Mouse (Mus musculus) cerebellum, postnatal 36 days (tissue): ENCODE results near the gene Sgca.
"Not testable (repeated sequence)": the region's sequence is repeated elsewhere in the genome, so short reads cannot be mapped to it uniquely, and the experiment has no call there.

Experiments
- DNase-seq, 2 experiments: peaks; one replicate each; pipeline ENCODE4 v3.0.0; 2021 to 2022; ENCODE audit warnings: mixed read lengths in 2 of 2

Gene Sgca

DNA sequence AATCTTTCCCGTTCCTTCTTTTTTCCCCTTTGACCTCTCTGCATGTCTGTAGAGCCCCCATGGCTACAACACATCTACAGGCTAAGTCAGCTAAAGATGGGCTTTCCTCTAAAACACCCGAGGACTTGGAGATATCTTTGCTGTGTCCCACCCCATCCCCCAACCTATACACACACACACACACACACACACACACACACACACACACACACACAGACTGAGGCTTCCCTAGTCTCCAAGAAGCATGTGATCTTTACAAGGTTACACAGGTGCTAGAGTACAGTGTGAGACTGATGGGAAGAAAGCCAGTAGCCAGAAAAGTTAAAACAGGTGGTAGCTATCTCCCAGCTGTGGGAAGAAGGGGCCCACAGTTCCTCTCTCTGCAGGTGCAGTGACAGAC is 10.3 kb upstream of the Sgca start:
- no peak for DNase-seq

GRCm38 (mm10) chr11:94985822-94986221 is 9.7 kb upstream of the Sgca start:
- no peak for DNase-seq

- DNase-seq: no peak
Measured at GRCm38 (mm10) chr11:94985140-94985539, 9.0 kb upstream of the Sgca start.

DNA sequence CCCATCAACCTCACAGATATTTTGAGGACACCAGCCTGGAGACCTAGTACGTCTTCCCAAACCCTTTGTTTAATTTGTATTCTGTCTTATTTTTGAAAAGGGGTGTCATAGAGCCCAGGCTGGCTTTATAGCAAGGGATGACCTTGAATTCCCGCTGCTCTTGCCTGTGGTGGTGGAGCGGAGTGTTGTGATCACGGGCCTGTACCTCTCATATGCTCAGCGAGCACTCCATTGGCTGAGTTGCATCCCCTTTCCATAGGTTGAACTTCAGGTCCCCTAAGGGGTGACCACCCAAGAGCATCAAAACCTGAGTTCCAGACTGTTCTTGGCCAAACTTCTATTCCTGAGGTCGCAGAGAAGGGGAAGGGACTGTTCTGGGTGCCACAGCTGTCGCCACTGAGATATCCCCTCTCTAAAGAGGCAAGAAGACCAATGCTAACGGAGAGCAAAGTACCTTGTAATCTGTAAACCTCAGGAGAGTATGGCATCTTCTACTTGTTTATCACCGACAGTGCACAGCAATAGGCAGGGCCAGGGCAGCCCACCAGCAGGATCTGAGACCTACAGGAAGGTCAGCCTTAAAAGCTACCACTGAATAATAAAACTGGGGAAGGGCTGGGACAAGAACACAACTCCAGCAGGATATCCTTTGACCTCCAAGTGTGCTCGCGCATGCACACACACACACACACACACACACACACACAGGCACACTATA is 3.5 kb upstream of the Sgca start:
- no peak for DNase-seq

- DNase-seq: peak; percentile 98
Measured at GRCm38 (mm10) chr11:94978947-94979346, 2.8 kb upstream of the Sgca start.

DNA sequence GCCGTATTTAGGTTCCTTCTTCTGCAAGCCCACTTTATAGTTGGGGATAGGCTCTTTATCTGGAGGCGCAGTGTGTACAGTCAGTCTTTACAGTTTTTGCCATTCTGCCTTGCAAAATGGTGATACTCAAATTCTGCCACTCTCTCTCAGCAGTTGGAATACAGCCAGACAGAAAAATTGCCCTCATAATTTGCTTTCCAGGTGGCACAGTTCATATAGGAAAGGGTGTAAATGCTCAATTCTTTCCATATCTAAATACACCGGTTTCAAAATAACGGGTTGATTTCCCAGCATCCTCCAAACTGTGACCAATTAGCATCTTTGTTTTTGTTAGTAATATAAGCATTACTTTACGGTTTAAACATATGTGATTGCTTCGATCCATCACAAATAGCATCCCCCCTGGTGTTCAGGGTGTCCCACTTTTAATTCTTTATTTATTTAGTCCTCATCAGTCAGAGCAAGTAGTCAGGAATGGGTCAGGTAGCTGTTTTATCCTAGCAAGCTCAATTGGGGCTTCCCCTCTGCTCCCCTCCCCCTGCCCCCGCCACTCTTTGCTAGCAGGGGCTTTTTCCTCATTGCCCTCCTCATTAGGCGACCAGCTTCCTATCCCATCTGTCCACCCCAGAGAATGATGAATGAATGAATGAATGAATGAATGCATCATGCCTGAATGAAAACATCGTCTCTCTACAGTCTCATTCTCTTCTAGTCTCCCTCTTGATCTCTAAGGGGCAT is 2.2 kb upstream of the Sgca start:
- DNase-seq: no peak

- DNase-seq: no peak
Measured at GRCm38 (mm10) chr11:94974951-94975350, 1.2 kb downstream of the Sgca start.

GRCm38 (mm10) chr11:94973313-94973712 is 2.8 kb downstream of the Sgca start:
- no peak for DNase-seq

DNA sequence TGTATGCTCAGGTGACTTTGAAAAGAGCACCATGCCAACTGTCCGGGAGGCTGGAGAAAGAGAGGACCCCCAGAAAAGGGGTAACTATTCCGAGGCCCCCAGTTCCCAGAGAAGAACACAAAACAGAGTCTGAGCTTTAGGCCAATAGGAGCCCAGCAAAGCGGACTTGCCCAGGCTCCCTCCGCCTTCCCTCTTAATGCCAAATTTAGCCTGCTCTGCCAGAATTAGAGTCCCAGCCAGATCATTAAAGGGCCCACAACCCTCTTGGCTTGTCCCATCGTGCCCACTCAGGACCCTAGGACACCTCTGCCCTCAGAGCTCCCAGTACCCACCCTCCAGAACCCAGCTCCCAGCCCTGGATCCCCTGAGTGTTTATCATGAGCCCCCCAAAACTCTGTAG is 3.2 kb downstream of the Sgca start:
- no peak for DNase-seq

GRCm38 (mm10) chr11:94971895-94972615 is 4.1 kb downstream of the Sgca start:
- peak in 1 of 2 experiments; percentile 55 for DNase-seq

- peak; percentile 73 to 83 for DNase-seq
Measured at GRCm38 (mm10) chr11:94970210-94970943, 5.8 kb downstream of the Sgca start.

DNA sequence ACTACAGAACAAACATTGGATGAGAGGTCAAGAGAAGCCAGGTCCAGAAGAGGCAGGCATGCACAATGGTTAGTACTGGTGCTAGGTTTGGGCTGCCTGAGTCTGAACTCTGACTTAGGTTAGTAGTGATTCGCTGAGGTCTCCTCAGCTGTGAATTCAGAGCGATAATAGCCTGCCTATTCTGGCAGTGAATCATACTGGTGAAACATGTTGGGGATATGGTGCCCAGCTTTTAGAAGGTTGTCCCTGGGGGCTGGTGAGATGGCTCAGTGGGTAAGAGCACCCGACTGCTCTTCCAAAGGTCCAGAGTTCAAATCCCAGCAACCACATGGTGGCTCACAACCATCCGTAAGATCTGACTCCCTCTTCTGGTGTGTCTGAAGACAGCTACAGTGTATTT is 6.4 kb downstream of the Sgca start:
- DNase-seq: not testable (repeated sequence)

GRCm38 (mm10) chr11:94968187-94968586 is 7.9 kb downstream of the Sgca start:
- DNase-seq: no peak

DNA sequence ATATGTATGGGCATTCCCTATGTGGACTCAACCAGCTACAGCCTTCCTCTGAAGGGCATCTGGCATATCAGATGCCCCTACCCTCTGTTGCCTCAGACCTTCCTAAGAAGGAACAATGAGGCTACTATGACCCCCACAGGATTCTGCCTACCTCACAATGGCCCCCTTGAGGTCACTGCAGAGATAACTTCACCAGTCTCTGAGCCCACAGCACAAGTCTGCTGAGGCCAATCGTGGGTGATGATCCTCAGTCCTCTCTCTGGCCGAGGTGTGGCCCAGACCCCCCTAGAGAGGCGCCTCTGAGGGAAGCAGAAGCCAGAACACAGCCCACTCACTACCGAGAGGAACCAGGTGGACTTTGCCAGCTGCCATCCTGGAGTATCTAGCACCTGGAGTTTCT is 8.7 kb downstream of the Sgca start, which contains the start of gene Hils1:
TSS of gene Hils1 (plus strand) at position 175 of the 400 bp plus-strand sequence.
- DNase-seq: no peak

GRCm38 (mm10) chr11:94962534-94963101 is 13.5 kb downstream of the Sgca start:
- DNase-seq: no peak

- peak; percentile 58 for DNase-seq
Measured at GRCm38 (mm10) chr11:94958065-94958858, 17.9 kb downstream of the Sgca start.

- DNase-seq: no peak
Measured at GRCm38 (mm10) chr11:94957693-94958064, 18.4 kb downstream of the Sgca start.

- no peak for DNase-seq
Measured at GRCm38 (mm10) chr11:94955103-94955502, 21.0 kb downstream of the Sgca start.

DNA sequence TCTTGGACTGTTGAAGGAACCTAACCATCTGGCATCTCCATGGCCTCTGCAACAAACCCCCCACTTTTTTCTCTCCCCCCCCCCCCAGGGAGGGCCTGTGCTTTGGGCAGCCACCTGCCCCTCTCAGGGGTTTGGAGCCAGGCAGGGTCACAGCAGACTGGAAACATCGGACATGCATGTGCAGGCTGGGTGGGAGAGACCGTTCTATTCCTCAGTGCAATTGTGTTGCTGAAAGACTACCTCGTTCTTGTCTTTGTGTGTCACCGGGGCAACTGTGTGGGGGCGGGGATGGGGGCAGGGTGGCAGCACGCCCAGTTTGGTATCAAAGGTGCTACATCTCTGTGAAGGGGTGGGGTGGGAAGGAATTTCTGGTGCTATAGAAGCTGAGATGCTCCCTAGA is 24.0 kb downstream of the Sgca start:
- DNase-seq: no peak

DNA sequence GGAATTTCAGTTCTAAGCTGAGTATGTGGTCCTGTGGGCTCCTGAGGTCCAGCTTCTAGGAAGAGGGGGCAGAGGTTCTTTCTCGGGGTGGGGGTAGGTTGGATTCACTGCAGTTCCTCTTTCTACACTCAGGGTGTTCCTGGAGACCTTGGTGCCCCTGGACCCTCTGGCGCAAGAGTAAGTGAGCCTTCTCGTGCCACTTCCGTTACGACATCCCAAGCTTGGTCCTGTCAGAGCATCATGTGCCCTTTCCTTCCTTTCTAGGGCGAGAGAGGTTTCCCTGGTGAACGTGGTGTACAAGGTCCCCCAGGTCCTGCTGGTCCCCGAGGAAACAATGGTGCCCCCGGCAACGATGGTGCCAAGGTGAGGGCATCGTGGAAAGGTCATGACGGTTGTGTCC is 30.9 kb downstream of the Sgca start:
- DNase-seq: no peak

DNA sequence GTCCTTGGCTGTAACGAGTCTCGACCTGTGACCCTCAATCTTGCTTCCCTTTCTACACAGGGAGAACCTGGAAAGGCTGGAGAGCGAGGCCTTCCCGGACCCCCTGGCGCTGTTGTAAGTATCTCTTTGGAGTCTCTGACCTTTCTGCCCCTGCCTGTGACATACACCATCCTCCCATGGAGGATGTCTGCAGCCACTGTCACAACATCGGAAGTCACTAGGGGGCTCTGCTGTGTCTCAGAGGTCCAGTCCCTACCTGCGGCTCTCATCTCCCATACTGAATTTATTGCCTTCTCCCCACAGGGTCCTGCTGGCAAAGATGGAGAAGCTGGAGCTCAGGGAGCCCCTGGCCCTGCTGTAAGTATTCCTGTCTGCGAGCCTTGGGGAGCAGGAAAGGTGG is 31.8 kb downstream of the Sgca start:
- no peak for DNase-seq

DNA sequence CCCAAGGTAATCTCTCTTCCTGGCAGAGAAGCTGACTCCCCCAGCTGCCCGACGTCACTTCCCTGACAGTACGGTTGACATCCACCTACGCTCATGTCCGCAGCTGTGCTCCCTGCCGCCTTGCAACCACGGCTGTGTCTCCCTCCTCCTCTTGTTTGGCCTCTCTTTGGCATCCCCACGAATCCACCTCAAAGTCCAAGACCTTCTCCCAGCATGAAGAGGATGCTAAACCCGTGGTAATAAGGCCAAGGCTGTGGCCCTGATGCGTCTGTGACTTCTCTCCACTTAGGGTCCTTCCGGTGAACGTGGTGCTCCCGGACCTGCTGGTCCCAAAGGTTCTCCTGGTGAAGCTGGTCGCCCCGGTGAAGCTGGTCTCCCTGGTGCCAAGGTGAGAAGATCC is 33.1 kb downstream of the Sgca start:
- no peak for DNase-seq
